Mouse (Mus musculus) spleen, embryonic (tissue): Measurements from ENCODE around the gene Arpin.

ENCODE experiments used
- CTCF ChIA-PET: fragments of 350-600 bp; sonication (Branson Sonifier 250); formaldehyde crosslinking; loops from one replicate; lab custom pipeline; 2022; lab: Charles Lee

Gene Arpin

GRCm38 (mm10) chr7:79894790-79895189, 40.4 kb downstream of the Arpin start:
- CTCF ChIA-PET = no interaction called here

GRCm38 (mm10) chr7:79892576-79893428, 42.4 kb downstream of the Arpin start:
- CTCF ChIA-PET = interaction anchor here (0.6 kb wide), 1 partner anchor 472 kb away, joined by 5 read pairs; no protein-coding TSS in a partner anchor

DNA sequence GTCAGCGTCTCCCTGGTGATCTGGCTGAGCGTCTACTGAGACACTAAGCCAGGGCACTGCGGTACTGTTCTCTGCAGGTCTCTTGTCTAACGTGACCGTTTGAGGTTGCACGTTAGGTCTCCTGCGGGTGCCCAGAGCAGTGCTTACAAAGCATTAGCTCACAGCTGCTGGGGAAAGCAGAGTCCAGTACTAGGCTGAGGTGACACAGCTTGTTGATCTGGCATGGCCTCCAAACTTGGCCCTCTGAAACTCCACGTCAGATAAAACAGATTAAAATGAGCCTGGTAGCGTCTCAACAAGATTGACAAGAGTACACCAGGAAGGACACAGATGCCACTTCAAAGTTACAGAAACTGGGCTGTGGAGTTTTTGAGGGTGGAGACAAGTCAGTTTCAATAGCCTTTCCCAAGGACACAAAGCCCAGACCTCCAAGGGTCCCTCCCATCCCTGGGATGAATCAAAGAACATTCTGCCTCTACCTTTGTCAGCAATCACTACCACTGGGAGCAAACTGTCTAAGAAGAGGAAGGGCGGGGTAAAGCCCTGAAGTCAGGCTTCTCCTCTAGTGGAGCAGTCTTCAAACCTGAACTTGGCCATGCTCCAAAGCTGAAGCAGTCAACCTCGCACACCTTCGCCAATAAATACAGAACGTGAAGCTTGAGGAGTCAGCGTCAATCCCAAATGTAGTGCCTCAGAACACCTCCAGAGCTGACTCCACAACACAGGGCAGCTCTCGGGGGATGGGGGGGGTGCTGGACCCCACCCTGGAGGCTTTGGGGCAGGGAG, 44.5 kb downstream of the Arpin start:
- CTCF ChIA-PET = no interaction called here

- CTCF ChIA-PET = no interaction called here
Measured at GRCm38 (mm10) chr7:79888603-79889002, 46.6 kb downstream of the Arpin start.

DNA sequence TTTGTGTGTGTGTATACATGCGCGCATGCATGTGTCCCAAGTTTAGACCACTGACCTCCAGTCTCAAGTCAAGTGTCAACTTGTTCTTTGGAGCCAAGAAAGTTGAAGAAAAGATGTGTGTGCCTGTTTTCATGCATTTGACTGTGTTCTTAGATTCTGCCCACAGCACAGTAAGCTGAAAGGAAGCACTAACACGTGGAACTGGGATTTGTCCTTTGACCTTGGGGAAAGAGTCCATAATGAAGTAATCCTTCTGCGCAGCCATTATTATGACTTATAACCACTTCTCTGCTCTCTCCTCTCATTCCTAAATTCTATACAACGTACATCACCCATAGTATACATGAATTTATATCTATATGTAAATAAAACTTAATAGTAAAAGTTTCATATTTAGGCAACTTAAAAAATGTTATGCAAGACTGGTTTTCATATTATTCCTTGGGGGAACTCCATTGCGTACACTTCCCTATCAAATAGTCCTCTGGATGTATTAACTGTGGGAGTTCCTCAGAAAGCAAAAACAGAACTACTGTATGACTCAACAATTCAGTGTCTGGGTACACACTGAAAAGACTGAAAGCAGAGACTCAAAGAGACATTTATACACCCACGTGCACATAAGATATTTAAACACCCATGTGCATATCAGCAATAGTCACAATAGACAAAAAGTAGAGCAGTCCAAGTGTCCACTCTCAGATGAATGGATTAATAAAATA, 51.4 kb downstream of the Arpin start:
- CTCF ChIA-PET = no interaction called here

GRCm38 (mm10) chr7:79881901-79882300, 53.3 kb downstream of the Arpin start:
- CTCF ChIA-PET = interaction anchor here (0.6 kb wide), 1 partner anchor 123 kb away, joined by 10 read pairs; no protein-coding TSS in a partner anchor

- CTCF ChIA-PET = no interaction called here
Measured at GRCm38 (mm10) chr7:79880998-79881397, 54.2 kb downstream of the Arpin start.

GRCm38 (mm10) chr7:79880033-79880432, 55.1 kb downstream of the Arpin start:
- CTCF ChIA-PET = no interaction called here

DNA sequence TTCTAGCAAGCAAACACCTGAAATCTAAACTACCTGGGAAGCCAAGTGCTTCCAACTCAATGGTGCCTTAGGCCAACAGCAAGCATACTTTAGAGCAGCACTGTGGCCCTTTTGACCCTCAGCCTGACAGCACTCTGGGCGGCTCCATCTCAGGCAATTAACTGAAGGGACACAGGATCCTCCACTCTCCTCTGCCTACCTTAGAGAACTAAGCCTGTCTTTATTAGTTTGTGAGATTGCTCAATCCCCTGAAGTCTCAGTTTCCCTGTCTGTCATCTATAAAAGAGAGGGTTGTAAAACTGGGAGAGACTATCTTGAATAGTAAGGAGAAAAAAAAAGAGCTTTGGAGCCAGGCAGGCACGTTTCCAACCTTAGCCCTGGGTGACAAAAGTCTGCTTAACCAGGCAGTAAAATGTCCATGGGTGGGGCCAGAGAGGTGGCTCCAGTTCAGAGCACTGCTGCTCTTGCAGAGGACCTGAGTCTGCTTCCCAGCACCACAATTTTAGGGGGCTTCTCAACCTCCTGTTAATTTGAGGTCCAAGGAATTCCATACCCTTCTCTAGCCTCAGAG, 56.6 kb downstream of the Arpin start:
- CTCF ChIA-PET = no interaction called here
